Mouse (Mus musculus): ENCODE results near the gene F11.

F11 gene

DNA sequence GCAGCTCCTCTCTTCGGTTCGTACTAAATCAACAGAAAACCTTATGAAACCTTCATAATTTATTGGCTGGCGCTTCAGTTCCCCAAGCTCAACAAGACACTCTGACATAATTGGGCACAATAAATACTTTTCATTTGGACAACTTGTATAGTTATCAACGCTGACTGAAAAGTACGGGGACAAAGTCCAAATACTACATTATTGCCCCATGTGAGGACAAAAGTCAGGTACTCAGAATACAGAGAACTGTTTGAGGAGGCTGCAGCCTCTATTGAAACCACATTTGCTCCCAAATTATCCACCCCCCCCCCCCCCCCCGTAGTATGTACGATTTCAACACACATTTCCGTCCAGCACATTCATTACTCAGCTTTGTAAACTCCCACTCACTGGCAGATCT lies 22.5 kb downstream of the F11 start:
- DNase-seq (ENCODE audit: low spot score): no peak

DNA sequence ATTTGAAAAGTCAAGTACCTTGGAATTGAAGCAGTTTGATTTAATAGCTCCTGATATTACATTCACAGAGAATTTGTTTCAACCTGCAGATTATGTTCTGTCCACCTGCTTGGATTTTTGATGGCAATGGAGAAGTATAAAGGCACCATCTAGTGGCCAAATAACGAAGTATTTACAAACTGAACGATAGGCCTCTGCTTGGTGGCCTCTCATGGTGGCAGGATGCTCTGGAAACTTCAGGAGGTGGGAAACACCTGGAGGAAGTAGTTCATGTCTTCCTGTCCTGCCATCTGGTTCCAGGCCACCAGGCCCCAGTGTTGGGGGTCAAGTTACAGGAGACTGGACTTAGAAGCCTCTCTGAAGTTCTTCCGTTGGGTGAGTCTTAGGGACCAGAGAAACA lies 23.5 kb downstream of the F11 start:
- peak; percentile 23 for DNase-seq (ENCODE audit: low spot score)

DNA sequence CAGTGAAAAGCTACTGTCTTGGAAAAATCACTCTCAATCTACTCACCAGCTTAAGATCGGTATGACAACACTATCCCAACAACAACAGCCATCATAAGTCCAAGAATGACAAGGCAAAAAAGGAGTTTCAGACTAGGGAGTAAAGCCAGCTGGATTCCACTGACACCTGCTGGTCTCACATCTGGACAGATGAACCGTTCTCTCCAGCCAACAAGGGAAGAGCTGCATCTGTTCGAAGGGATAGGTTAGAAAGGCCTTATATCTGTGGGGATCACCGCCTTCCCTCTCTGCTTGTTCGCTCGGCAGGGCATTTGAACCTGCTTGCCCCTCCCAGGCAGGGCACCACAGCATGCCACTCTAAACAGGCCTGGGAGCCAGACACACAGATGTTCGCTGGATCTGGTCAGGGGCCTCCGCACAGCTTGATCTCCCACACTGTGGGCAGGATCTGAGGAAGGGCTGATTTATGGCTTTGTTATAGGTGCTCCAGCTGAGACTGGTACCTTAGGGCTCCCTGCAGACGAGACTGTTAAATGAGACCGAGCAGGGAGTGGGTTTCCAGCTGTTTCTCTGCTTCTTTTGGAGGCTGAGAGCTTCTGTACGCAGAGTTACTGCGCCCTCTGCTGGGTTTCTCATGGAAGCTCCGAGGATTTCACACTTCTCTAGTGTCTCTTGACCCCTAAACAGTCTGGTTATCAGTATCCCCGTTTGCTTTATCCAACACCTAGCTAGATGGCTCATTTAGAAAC lies 25.5 kb downstream of the F11 start:
- DNase-seq (ENCODE audit: low spot score): peak; percentile 40

DNA sequence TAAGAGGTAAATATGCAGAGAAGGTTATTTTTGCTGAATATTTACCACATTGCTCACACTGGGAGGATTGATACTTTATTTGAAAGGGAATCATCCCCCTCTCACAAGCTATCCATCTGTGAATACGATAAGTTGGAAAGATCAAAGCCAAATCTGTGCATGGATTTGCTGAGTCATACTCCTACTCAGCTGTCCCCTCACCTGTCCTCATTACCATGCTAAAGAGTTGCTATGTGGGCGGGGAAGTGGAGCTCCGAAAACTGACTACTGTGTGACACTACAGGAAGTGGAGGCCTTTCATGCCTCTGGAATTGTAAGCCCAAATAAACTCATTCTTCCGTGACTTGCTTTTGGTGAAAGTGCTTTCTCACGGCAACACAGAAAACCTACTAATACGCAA lies 26.6 kb downstream of the F11 start:
- DNase-seq (ENCODE audit: low spot score): no peak

DNA sequence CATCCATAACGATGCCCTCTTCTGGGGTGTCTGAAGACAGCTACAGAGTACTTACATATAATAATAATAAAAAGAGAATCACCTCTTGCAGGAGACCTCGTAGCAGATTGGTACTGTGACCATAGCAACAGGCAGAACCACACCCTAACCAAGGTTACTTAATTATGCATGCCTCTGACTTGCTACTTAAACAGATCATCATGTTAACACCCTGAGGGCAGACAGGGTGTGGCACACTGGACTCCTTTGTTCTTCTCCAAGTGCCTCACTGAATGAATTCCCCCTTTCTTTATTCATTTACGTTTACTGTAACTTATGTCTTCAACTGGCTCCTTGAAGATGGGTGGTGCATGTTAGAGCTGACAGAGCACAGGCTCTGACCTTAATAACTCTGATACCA lies 28.6 kb downstream of the F11 start:
- DNase-seq (ENCODE audit: low spot score): no peak

DNA sequence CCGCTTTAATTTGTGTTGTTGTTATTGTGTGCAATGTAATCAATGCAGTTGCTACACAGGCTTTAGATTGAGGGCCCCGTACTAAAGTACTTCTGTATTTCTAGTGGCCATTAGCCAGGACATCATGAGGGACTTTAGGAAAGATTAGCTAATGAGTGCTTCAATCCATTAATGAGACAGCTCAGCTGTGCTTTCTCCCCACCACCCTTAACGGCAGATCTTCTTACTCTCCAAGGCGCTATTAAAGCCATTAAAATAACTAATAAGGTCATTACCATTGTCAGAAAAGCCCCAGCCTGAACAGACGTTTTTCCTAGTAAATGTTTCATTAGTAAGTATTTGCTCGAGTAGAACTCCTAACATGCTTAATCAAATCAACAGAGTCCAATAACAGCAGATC lies 59.4 kb downstream of the F11 start:
- DNase-seq (ENCODE audit: low spot score): no peak

DNA sequence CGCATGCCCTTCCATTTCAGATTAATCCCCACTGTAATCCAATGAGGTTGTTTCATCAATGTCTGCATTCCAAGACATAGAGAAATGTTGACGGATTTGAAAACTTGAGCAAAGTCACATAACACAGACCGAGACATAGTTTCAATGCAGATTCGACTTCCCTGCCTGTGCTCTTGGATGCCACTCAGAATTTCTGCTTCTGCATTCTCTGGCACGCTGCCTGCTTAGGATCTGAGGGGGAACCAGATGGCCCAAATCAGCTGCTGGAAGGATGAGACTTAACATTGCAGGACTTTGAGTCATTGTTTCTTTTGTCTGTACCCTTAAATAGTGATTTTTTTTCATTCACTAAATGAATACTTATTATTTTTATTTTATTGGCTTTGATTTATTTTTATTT lies 60.2 kb downstream of the F11 start:
- DNase-seq (ENCODE audit: low spot score): peak; percentile 27

DNA sequence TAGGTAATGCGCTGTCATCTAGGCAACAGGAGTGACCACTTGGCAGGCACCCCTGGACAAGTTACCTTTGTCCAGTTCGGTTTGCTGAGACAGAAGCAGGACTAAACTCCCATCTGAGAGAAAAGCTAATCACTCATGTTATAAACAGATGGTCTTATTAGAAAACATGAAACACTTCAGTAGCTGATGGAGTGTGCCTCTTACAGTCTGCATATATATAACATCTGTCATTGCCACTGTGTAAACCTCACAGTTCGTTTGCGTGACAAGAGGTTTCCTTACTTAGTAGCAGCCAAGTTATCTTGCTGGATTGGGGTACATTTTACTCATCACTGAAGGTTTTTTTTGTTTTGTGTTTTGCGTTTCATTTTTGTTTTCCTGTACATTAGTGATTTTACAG lies 64.5 kb downstream of the F11 start:
- no peak for DNase-seq (ENCODE audit: low spot score)

DNA sequence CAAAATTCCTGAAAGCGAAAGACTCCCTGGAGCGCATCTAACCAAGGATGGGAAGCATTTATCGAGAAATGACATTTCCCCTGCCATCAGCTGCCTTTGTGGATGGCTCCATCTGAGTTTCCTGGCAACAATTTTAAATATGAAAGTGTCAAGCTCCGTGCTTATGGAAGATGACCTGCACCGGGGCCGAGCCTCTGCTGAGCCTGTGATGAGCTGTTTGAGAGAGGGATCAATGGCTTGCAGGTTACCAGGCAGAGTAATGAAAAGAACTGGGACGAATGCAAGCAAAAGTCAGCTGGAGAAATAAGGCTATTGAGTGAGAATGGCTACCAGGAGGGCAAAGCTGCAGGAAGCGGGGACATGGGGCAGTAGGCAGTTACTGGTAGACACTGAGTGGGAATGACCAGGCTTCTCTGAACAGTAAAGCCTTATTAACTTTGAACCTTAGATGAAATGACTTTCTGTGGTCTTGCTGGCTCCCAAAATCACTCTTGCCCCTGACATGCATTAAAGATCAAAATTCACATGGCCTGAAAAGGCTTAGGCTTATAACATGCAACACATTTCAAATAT lies 65.8 kb downstream of the F11 start:
- DNase-seq (ENCODE audit: low spot score): no peak

All from urinary bladder, postnatal 25 days (tissue).